Mouse (Mus musculus) right cerebral cortex, adult 18-20 months (tissue): ENCODE measurements at regions not wholly inside any gene's neighbourhood (a gene's known extent, or its start where the extent isn't known, plus 50 kb on each side); places are given as distances from the start of the nearest gene placed in this dataset.

Source experiments
- DNase-seq: peaks from one replicate; pipeline ENCODE4 v3.0.0; 2022; ENCODE audit warnings: mixed read lengths

DNA sequence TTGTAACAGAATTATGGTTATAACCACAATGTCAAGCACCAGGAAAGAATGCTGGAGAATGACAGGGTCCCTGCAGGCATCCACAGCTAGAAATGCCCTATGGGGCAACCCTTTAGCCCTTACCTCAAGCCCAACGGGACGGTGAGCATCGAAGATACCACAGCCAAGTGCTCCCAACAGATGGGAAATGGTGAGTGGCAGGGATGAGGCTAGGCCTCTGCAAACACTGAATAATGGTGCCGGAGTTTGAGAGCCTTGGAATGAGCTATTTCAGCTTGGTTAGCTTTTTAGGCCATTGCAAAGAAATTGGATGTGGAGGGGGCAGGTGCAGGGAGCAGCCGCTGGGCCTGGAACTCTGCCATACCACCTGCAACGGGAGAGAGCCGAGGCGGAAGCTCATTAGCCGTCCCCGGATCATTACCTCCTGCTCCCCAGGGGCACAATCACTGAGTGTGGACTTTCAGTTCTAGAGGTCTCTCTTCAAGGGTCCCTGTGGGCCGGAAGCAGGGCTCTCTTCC, 117.9 kb downstream of the Usp31 start:
- DNase-seq, result peak; percentile 12

DNA sequence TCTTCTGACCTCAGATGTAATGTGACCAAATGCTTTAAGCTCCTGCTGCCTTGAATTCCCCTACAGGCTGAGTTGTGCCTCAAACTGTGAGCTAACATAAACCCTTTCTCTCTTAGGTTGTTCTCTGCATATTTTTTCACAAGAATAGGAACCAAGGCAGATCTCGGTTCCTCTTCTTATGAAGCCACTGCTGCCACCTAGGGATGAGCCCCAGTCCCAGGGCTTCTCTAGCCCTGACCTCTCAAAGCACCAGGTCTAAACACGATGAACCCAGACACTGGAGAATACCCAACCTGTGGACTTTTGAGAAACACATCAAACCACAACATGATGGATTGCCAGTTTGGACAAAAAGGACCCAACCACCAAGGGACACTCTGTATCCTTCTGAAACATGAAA, 119.3 kb downstream of the Usp31 start:
- no peak for DNase-seq

DNA sequence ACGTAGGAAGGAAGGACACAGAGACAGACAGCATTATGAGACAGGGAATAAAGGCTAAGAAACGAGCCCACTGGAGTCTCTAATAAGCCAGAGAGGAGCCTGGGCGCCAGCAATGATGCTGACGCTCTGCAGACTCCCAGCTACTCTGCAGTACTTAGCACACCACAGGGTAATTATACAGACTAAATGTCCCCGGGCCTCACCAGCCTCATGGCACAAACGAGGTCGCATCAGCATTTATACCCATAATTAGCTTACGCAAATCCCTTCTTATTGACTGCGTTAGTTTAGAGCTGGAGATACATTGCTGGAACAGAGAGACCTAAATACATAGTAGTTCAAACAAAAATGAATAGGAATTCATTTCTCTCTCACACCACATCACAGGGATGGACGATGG, 121.3 kb downstream of the Usp31 start:
- no peak for DNase-seq

DNA sequence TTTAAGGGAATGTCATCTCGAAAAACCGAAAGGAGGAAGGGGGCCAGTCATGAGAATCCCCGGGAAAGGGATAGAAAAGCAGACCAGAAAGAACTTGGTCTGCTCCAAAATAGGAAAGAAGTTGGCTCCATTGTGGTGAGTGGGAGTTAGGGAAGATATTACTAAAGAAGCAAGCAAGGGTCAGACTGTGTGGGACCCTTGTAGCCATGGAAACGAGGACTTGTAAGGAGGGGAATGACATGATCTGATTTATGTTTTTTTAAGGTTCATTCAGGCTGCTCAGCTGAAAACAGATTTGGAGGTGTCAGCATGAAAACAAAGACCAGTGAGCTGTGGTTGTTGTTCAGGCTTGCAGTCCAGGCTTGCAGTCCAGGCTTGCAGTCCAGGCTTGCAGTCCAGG, 127.6 kb downstream of the Usp31 start:
- no peak for DNase-seq

DNA sequence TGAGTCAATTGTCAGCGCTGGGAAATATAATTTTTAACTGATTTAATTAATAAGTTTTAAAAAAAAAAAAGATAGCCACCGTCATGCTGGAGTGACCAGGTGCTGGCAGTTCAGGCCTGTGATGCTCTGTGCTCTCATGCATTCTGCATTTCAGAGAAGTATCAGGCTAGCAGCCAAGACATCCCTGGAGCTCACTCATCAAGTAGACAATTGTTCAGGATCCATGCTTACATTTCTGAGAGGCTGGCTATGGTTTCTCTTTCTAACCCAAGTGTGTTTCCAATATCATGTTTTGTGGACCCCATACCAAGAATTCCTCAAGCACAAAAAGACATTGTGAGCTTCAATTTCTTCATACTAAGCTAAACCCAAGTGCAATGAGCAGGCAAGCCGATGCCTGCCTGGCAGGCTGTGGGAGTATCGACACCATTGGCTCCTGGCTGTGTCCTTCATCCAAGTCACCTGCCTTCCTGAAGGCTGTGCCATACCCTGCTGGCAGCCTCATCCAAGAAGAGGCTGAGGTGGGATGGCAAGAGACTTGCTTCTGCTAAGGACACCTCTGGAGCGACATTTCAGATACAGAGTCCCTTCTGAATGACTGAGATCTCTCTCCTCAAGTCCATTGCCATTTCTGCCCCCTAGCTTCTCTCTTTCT, 134.2 kb downstream of the Usp31 start:
- DNase-seq, result no peak

DNA sequence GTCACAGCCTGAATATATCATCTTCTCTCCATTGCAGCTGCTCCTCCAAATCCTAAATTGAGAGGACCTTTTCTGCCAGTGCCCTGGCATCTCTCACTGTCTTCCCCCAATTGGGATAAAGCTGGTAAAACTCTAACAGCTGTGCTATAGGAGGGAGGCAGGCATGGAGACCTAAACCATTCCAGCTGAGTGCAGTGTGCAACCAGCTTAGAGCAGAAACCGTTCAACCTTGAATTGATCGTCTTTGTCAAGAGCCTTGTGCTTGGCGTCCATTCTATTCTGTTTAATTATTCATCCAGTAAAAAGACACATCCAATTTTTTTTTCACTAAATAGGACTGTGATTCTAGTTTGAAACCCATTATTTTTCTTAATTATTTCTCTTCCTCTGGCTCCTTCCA, 135.3 kb downstream of the Usp31 start:
- DNase-seq, result no peak

DNA sequence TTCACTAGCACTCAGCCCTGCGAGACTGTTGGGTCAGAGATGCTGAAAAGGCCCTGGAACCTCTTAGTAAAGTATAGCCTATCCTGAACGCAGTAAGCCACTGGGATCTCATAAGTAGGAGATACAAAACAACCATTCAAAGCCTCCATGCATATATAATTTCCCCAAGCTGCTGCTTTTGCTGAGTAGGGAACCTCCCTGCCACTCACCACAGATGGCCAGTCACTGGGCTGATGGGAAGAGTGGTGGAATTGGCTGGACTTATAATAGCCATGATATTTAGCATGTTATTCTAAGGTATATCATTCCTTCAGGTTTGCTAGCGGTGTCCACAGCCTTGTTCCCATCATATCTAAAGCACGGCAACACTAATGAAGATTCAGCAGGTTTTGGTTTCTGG, 135.8 kb downstream of the Usp31 start:
- DNase-seq, result no peak

DNA sequence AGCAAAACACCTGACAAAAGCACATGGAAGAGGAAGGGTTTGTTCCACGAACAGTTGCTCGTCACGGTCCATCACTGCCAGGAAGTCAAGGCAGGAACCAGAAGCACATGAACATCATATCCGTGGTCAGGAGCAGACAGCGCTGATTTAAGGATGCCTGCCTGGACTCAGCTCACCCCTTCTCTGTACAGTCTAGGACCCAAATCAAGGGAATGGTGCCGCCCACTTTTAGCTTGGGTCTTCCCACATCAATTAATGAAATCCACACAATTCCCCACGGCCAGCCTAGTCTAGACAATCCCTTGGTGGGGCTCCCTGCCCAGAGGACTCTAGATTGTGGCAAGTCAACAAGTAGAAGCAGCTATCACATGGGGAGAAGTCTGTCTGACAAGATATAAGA, 137.8 kb downstream of the Usp31 start:
- DNase-seq, result no peak

DNA sequence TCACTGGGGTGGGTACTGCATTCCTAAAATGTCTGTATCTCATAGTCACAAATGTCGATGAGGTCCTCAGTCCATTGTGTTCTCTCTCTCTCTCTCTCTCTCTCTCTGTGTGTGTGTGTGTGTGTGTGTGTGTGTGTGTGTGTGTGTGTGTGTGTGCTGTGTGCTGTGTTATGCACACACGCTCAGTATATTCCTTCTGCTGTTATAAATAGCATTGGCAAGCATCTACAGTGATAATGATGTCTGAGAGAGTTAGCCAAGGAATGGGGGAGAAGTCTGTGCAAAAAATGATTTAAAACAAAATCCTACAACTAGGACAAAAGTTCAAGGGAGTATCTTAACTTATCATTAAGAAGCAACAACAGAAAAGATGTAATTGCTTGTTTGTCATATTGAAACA, 139.0 kb downstream of the Usp31 start:
- no peak for DNase-seq

DNA sequence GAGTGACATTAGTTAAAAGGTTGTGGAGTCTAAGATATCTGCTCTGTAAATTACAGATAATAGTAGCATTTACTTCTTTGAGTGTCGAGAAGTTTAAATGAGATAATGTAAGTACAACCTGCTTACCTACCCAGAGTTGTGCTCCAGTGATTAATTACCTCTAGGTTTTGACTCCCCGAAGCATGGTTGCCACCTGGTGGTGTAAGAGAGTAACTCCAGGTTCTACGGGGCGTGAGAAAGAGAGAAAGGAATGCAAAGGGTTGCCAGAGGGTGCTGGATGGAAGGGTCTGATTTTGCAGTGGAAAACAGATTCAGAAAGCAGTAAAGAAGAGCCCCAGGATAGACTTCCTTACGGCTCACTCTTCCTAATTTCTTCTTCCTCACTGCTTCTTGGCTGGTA, 143.5 kb downstream of the Usp31 start:
- peak; percentile 52 for DNase-seq

DNA sequence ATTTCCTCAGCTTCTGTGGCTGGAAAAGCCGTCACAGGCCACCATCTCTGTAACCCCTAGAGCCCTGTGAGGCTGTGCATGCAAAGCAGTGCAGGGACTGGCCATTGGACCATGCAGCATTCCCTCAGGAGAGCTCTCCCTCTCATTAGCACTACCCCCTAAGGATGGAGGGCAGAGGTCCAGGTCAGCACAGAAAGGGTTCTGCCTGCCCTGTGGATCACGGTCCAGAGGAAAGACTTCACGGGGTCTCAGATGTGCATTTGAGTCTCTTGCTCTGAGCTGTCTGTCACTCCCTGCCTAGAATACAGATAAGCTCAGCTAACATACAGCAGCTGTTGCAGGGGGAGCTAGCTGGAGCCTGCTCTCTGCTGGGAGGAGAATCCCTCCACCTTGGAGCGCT, 151.6 kb downstream of the Usp31 start:
- no peak for DNase-seq
